Mouse (Mus musculus): Measurements from ENCODE around the gene Ahdc1. TPM values are rescaled to one million over a fixed set of nuclear protein-coding genes. Genes with fewer than 3 reads are reported as not detected.

Ahdc1 gene
- total RNA-seq, 2 experiments from 2014 or later, result 41.9 to 50.8 TPM

DNA sequence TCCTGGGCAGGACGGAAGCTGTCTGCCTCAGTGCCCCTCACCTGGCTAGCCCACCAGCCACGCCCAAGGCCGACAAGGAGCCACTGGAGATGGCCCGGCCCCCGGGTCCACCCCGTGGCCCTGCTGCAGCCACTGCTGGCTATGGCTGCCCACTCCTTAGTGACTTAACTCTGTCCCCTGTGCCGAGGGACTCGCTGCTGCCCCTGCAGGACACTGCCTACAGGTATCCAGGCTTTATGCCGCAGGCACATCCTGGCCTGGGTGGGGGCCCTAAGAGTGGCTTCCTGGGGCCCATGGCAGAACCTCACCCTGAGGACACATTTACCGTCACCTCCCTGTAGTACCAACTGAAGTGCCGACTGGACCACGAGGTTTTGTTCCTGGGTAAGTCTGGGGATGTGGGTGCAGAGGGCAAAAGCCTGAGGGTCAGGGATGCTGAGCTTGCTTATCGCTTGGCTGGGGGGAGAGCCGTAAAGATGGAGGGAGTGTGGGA is 54.9 kb downstream of the Ahdc1 start:
- DNase-seq, result no peak
- intact Hi-C loops (cut with DNase I), result no loop called here

DNA sequence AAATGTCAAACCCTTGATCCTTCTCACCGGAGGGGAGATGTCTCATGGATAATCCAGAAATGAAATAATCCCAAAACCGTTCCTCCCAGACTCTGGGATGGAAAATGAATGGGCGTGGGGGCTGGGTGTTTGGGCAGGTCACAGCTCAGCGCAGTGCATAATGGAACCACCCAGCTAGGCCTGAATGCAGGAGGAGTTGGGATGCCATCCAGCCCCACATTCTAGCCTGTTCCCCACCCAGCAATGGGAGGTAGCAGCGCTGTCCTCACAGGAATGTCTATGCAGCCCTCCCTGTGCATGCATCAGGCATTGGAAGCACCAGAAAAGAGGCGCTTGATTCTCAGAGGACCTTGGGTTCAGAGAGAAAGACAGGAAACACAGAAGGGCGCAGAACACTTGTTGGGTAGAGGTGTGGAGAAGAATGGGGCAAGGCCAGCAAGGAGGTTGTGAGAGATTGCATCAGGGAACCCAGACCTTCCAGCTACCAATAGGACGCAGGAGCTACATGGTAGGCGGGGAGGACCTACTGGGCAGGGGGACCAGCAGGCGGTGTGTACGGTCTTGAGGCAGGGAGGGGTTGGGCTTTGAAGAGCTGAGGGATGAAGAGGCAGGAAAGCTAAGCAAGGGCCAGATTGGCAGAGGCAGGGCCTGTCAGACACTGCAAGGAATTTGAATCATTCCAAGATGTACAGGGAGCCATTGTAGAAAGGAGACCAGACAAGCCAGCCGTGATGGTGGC is 57.5 kb downstream of the Ahdc1 start:
- no peak for DNase-seq
- intact Hi-C loops (cut with DNase I), result no loop called here

DNA sequence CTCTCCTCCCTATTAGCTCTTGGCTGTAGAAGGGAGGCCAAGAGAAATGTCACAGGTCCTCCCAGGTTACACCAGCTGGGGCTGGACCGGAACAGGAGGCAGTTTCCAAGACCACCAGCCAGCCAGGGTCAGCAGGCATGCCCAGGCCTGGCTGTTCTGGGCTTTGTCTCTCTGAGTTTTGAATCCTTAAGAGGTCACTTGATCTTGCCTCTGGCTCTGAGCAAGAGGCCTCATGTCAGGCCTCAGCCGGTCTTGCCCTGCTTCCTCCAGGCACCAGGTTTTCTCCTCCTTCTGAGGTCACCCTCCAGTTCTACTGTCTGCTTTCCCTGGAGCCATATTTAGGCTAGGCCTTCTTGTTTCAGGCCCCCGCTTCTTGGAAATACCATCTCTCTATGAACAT is 59.3 kb downstream of the Ahdc1 start:
- intact Hi-C loops (cut with DNase I), result no loop called here
- no peak for DNase-seq

DNA sequence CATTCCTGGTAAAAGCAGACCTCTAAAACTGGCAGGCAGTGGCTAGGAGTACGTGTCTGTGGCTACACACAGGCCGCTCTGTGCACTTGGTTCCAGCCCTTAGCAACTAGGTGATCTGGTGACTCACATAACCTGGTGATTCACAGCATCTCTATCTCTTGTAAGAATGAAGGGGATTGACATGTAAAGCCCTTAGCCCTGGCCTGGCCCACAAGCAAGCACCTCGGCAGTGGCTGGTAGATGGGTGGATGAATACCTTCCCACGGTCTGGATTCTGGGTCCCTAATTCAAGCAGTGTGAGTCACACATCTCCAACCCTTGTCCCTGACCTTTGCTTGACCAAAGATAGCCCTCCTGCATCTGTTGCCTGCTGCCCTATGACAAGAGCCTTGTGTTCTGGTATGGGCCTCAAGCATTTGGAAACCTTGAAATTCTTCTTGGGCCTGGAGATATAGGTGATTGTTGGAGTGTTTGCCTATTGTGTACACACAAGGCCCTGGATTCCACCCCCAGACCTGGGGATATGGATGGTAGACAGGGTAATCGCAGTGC is 59.8 kb downstream of the Ahdc1 start:
- no peak for DNase-seq
- intact Hi-C loops (cut with DNase I), result no loop called here

DNA sequence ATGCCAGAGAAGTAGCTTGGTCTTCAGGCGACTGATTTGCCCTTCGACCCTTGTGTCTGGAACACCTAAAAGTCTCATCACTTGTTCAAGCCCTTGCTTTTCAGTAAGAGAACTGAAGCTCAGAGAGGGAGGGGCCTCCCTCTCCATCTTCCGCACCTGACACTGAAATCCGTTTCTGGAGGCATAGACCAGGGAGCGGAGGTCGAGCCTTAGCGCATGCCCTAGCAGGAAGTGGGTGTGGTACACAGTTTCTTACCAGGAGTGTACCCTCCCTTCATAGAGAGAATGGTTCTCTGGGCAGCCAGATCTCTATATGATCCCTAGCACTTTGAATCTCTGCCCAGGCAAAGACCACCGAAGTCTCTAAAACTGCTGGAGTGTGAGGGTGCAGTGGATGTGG is 62.1 kb downstream of the Ahdc1 start:
- intact Hi-C loops (cut with DNase I), result no loop called here
- no peak for DNase-seq

DNA sequence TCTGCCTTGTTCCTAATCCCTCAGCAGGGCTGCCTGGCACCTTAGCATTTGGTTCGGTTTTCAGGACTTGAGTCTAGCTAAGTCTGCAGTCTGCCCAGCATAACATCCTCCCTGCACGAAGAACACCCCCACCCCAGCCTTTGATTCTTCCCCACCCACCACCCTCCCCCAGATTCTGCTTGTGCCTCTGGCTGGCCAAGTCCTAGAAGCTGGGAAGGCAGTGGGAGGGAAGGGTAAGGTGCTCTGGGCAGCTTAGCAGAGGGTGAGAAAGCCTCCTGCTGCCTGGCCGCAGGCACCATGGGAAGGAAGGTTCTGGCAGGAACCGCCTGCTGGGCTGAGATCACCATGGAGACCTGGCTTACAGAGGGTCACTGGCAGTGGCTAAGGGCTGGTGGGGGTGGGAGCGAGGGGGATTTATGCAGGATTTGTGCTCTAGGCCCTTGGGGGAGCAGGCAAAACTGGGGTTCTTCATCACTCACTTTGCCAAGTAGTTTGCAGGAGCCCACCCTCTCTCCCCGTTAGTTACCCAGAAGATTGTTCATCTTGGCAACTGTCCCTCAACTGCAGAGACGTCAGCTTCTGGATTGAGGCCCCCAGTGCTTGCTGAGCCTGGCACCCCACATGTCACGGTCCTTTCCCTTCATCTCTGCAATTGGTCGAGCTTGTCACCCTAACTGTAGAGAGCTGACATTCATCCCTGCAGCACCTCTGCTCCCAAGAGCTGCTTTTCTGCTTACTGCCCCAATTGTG is 63.2 kb downstream of the Ahdc1 start:
- no peak for DNase-seq
- intact Hi-C loops (cut with DNase I), result no loop called here

DNA sequence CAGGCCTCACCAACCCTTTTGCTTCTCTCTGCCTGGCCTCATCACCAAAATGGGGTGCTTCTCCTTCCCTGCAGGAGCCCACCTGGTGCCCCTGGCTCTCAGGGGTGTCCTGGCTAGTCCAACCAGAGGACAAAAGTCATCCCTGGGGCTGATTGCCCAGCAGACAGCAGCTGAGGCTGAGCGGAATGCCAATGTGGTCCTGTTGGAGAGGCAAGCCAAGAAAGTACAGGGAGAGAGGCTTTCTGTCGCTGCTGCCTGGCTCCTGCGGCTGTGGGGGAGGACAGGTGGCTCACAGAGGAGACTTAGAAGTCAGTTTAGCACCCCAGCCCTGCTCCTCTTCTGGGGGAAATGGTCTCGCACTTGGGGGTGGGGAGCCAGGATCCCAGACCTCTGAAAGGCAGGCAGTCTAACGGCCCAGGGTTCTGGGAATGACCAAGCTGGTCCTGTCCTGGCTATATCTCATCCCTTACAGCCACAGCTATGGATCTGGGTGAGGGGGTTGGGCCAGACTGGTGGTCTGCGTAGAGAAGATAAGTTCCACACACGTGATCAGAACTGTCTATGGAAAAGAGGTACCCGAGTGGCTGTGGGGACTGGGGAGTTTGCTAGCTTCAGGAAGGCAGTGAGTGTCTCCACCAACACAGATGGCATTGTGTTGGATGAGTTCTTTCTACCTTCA is 64.0 kb downstream of the Ahdc1 start:
- DNase-seq, result no peak
- intact Hi-C loops (cut with DNase I), result no loop called here

DNA sequence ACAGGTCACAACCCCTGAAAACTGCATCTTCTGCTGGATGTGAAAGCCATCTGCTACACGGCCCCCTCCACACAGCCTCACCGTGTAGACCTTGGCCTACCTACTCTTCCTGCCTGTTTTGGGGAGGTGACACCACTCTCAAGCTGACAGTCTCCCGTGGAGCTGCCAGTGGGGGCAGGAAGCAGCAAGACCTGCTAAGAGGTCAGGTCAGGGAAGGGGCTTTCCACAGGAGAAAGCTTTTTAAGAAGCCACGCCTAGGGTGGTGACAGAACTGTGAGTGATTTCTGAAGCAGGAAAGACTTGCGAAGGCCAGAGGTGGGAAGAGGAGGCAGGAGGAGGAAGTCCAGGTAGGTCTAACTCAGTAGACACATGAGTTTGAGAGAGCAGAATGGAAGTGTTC is 67.9 kb downstream of the Ahdc1 start:
- intact Hi-C loops (cut with DNase I), result no loop called here
- DNase-seq, result no peak

DNA sequence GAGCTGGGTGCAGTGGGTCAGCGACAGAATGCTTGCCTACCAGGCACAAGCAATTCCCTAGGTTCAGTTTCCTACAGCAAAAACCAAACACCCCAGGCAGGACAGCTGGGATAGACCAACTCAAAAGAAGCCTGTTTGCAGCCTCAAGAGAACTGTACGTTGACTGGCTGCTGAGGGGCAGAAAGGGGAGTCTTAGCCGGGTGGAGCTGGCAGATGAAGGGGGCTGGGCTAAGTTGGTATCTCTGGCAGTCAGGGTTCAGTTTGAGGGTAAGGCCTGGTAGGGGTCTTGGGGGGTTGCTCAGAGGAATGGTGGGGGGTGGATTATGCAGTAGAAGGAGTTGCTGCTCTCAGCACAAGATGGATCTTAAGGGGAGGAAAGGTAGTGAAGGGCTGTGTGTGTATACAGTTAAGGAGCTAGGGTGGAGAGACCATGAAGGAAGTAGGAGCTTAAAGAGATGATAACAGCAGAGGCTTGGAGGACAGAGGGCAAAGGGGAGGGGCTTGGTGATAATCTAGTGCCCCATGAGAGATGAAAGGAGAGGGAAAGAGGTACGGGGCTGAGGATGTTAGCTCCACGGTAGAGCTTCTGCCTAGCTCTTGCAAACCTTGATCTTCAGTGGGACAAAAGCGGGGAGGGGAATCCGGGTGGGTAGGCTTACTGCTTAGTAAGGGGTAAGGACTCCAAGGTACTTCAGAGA is 68.5 kb downstream of the Ahdc1 start:
- intact Hi-C loops (cut with DNase I), result no loop called here
- DNase-seq, result no peak

DNA sequence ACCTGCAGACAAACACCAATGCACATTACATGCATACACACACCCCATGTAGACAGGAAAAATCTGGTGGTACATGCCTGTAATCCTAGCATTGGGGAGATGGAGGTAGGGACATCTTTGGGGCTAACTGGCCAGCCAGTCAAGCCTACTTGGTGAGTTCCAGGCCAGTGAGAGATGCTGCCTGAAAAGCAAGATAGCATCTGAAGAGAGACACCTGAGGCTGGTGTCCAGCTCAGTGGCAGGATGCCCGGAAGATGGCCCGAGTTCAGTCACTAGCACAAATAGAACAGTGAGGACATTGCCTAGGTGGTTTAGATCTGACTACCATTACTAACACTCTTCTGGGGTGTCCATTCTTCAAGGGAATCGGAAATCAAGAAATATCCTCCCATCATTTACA is 69.8 kb downstream of the Ahdc1 start:
- DNase-seq, result no peak
- intact Hi-C loops (cut with DNase I), result no loop called here

DNA sequence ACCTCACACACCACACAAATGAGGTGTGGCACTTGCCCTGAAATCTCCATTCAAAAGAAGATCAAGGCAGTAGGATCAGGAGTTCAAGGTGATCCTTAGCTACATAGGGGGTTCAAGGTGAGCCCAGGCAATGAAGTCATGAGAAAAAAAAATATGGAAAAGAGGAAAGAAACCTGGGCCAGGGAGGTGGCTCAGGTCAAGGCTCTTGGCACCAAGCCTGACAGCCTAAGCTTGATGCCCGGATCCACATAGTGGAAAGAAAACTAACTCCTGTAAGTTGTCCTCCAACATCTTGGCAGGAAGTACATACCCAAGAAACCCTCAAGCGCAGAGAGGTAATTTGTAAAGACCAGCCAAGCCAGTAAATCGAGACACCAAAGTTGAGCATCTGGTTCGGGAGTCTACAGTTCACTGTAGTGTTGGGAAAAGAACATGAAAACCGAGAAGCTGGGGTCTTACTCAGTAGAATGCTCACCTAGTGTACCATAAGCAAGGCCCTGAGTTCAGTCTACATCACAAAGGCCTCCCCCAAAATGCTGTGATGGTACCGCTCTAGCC is 71.2 kb downstream of the Ahdc1 start:
- DNase-seq, result no peak
- intact Hi-C loops (cut with DNase I), result no loop called here

DNA sequence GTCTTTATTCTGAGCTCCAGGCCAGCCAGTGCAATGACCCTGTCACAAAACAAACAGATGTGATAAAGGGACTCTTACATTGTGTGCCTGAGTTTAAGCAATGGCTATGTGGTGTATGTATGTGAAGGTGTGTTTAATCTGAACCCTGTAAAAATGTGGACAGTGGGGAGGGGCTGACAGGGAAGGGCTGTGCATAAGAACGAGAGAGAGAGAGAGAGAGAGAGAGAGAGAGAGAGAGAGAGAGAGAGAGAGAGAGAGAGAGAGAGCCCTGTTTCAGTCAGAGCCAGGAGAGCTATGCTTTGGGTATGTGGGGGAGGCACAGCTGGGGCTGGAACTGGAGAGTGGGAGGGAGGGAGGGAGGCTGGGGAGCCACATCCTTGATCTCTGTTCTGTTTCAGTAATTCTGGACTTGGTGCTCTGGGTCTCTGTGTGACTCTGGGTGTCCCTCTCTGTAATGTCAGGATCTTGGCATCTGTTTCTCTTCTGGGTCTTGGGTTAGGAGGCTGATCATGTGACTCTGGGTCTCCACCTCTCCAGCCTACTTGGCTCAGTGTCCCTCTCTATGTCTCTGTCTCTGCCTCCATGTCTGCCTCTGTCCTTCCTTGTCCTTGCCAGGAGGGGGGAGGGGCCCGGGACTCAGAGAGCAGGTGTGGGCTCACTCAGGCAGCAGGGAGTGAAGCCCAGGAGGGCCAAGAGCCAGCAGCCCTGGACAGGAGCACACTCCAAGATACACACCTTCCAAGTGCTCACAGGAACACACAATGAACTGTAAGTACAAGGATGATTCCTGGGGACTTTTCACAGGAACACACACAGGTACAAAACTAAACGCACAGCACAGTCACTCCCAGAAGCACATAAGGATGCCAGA is 73.2 kb downstream of the Ahdc1 start:
- intact Hi-C loops (cut with DNase I), result no loop called here
- DNase-seq, result peak; percentile 70 to 72

DNA sequence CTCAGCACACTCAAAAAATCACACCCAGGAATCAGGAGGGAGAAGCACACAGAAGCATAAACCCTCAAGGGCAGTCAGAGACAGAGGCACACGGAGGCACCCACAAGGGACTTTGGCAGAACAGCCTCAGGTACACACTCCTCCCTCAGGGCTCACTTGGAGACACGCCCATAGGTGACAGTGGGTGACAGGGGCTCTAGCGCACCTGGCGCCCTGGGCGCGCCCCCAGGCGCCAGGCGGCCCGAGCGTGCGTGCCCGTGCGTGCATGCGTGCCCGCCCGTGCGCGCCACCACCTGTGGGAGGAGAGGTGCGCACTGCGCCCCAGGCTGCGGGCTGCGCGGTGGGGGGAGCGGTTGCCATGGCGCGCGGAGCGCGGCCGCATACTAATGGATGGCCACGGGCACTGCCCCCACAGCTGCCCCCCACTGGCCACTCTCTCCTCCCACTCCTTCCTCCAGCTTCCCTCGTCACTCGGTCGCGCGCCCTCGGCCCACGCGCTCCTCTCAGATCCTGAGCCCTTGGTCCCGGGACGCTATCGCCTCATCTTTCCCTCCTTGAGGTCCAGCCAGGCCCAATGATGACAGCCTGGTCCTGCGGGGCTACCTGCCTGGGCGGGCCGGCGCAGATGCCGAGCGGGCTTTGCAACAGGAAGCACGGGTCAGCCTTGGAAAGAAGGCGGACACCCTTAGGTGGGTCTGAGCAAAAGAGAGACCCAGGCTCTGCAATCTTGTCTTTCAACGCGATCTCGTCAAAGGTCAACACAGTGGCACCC is 74.1 kb downstream of the Ahdc1 start:
- intact Hi-C loops (cut with DNase I), result no loop called here
- DNase-seq, result peak; percentile 51 to 57

DNA sequence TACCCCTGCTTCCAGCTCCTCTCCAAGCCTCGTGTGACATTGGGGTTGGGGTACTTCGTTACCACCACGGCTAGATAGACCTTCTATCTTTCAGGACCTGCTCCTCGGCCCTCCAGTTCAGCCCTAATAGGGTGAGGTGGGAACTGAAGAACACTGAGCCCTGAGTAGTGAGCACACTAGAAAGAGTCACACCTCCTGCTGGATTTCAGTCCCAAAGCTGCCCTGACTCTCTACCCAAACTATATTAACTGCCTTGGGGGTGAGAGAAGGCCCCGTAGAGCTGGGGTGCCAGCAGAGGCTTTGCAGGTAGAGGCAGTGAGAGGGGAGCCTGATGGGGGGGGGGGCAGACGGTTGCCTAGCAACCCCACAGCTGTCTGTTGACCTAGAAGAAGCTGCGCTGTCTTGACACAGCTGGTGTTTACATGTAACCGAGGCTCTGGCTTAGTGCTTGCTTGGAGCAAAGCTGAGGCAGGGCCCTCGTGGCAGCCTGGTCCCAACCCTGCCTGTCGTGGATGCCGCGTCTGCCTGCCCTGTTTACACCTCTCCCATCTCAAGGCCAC is 74.8 kb downstream of the Ahdc1 start:
- DNase-seq, result no peak
- intact Hi-C loops (cut with DNase I), result no loop called here

DNA sequence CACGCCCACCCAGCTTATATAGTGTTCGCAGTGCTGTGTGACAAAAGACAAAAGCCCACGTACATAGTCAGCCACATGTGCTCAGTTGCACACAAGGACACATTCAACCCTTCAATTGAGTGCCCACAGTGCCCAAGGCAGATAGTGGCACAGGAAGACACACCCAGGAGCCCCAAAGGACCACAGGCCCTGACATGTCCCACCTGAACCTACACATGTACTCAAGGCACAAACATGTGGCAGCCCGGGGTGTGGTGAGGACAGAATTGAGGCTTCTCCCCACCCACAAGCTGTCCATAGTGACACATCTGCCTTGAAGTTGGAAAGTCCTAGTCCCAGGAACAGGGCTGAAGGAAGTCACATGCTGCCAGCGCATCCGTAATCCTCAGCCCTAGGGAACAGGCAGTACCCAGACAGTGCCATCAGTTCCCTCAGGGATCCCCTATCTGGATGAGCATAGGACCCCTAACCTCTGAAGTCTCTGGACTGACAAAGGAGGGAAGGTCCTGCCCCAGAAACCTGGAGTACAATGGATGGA is 76.2 kb downstream of the Ahdc1 start:
- no peak for DNase-seq

DNA sequence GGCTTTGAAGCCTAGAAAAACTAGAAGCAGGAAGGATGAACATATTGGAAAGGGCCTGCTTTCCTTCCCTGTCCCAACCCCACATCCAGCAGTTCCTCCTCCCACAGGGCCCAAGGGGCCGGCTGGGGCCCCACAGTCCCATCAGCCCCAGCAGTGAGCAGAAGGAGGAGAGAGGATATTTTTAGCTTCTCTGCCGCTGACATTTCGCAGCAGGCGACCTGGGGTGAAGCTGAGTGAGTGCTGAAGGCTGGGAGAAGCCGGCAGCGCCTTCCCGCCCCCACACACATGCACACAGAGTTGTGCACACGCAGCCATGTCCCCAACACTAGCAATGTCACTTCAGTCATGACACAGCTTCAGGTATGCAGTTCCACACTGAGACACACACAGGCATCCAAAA is 76.8 kb downstream of the Ahdc1 start:
- intact Hi-C loops (cut with DNase I), result no loop called here
- DNase-seq, result peak; percentile 53 to 68

More for the DNA sequence above, 76.2 kb downstream of the Ahdc1 start:
- intact Hi-C loops (cut with DNase I), result no loop called here

DNA sequence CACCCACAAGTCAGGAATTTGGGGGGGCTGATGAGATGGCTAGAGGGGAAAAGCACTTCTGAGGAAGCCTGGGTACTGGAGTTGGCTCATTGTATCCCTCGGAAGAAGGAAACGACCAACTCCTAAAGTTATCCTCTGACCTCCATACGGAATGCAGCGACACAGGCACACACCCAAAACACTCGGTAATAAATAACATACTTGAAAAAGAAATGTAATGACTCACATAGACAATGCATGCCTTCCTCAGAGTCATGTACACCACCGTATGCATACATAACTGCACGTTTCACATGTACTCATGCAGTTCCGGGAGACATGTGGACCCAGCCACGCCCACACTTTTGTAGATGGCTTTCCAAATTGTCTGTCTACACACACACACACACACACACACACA is 78.3 kb downstream of the Ahdc1 start:
- no peak for DNase-seq
- intact Hi-C loops (cut with DNase I), result no loop called here

DNA sequence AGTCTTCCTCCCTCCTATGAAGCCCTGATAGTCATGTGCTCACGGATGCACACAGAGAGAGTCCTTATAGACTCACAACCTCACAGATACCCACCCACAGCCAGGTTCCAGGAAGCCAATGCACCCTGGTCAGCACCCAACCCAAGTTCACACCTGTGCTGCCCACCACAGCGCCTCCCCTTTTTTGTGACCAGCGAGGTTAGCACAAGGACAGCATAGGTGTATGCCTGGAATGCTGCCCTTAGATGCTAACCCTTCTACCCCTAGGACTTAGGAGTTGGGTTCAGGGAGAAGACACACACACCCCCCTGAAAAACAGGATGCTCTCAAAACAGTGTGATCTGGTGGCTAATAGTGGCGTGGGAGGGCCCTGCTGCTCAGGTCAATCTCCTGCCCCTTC is 78.7 kb downstream of the Ahdc1 start:
- no peak for DNase-seq
- intact Hi-C loops (cut with DNase I), result loop anchor here (5.0 kb wide), 1 partner anchor 33 kb away; no protein-coding TSS in a partner anchor

Measured in heart, postnatal 36 days (tissue).